Comparison of ENCODE assay signal across 8 mouse cellular contexts in genomic region chr11:75912944-75913657, GRCm38 (mm10). TPM values are rescaled to one million over a fixed set of nuclear protein-coding genes. Genes with fewer than 3 reads are reported as not detected.
DNase-seq lines count a peak whose midpoint lies in the region; ATAC-seq and TF ChIP-seq lines count a peak whose summit lies in the region.

No protein-coding gene starts in this region.

- TF ChIP-seq POLR2A in liver, adult 2 months (IDR thresholded peaks at IDR 0.05; ENCODE audit: extremely low read depth, insufficient read depth, low read length): no peak

- no peak overlapping the region for H3K4me2 ChIP-seq in liver, embryonic 12.5 days
- H3K4me2 ChIP-seq in liver, embryonic 14.5 days (ENCODE audit: low read depth): no peak overlapping the region

- WGBS in liver, adult 2 months: 52% methylated on average over 10 of the region's 10 CpGs
- WGBS in liver, embryonic 12.5 days (ENCODE audit: insufficient replicate concordance): 38% methylated on average over 10 of the region's 10 CpGs
- WGBS in embryonic facial prominence, embryonic 10.5 days: 56% methylated on average over 10 of the region's 10 CpGs
- 39% methylated on average over 10 of the region's 10 CpGs for WGBS in liver, embryonic 14.5 days (ENCODE audit: insufficient replicate concordance)

- TF ChIP-seq CTCF in liver, adult 2 months (IDR thresholded peaks at IDR 0.05; ENCODE audit: low read depth, low read length): peak; percentile 93
- peak; percentile 94 for TF ChIP-seq CTCF in liver, embryonic 14.5 days (IDR thresholded peaks at IDR 0.05; ENCODE audit: low read depth)

- no peaks in the 10 kb centered on the region for H3K36me3 ChIP-seq in liver, adult 2 months (ENCODE audit: control insufficient read depth, insufficient read depth, low read length)
- H3K36me3 ChIP-seq in liver, embryonic 12.5 days: no peaks in the 10 kb centered on the region
- H3K36me3 ChIP-seq in embryonic facial prominence, embryonic 10.5 days (replicated peaks): no peaks in the 10 kb centered on the region
- H3K36me3 ChIP-seq in liver, embryonic 14.5 days (replicated peaks; ENCODE audit: control insufficient read depth, insufficient read depth, low read depth): no peaks in the 10 kb centered on the region

- H3K27ac ChIP-seq in liver, adult 2 months (replicated peaks; ENCODE audit: insufficient read depth, low read depth, low read length): no peak overlapping the region
- H3K27ac ChIP-seq in liver, embryonic 12.5 days: no peak overlapping the region
- no peak overlapping the region for H3K27ac ChIP-seq in embryonic facial prominence, embryonic 10.5 days (replicated peaks)
- no peak overlapping the region for H3K27ac ChIP-seq in liver, embryonic 14.5 days

- H3K27me3 ChIP-seq in liver, adult 2 months (ENCODE audit: control insufficient read depth, insufficient read depth, low read length): no peaks in the 10 kb centered on the region
- peaks cover 13% of the 10 kb centered on the region; the same call in 1 of the 2 replicates for H3K27me3 ChIP-seq in liver, embryonic 12.5 days (replicated peaks)
- no peaks in the 10 kb centered on the region for H3K27me3 ChIP-seq in embryonic facial prominence, embryonic 10.5 days (replicated peaks; ENCODE audit: low read depth, poor library complexity, severe bottlenecking)
- H3K27me3 ChIP-seq in liver, embryonic 14.5 days (ENCODE audit: control insufficient read depth, insufficient read depth, low read length): no peaks in the 10 kb centered on the region

- no peaks in the 10 kb centered on the region for H3K79me2 ChIP-seq in liver, adult 2 months (ENCODE audit: control insufficient read depth, insufficient read depth, low read length)

- H3K9me3 ChIP-seq in liver, embryonic 12.5 days (replicated peaks): 0 out of 2 replicates have a peak, but pooled peaks cover 4% of the 10 kb centered on the region
- H3K9me3 ChIP-seq in embryonic facial prominence, embryonic 10.5 days: peaks cover 9% of the 10 kb centered on the region; the same call in 1 of the 2 replicates
- H3K9me3 ChIP-seq in liver, embryonic 14.5 days (ENCODE audit: control insufficient read depth, low read length): no peaks in the 10 kb centered on the region

- DNase-seq in liver, adult 2 months (ENCODE audit: extremely low read depth, low read depth, low spot score): peak; percentile 25
- peak; percentile 77 to 91 for DNase-seq in adrenal gland, adult (ENCODE audit: inconsistent age in 2 of 2, low spot score in 1 of 2)
- peak; percentile 82 for DNase-seq in embryonic facial prominence, embryonic 10.5 days (ENCODE audit: low spot score)
- peak in 1 of 3 experiments; percentile 20 for DNase-seq in liver, embryonic 14.5 days (ENCODE audit: low read depth in 3 of 3, low spot score in 3 of 3)
- DNase-seq in retina, postnatal 7 days (ENCODE audit: low read depth, low spot score): peak; percentile 49
- no peak for DNase-seq in frontal cortex, postnatal 14 days (ENCODE audit: low spot score in 2 of 2)

- TF ChIP-seq EP300 in liver, embryonic 14.5 days (IDR thresholded peaks at IDR 0.05; ENCODE audit: low read depth): no peak

- ATAC-seq in liver, embryonic 12.5 days: no peak
- ATAC-seq in hematopoietic stem cell, adult 5-6 weeks (replicated peaks in 1 of 2; ENCODE audit: insufficient read depth in 1 of 2, low FRiP score in 2 of 2, low TSS enrichment in 1 of 2, low read depth in 1 of 2, poor library complexity in 2 of 2, severe bottlenecking in 2 of 2): peak; percentile 24 to 60; a peak in 1 of 4 replicates
- no peak for ATAC-seq in liver, embryonic 14.5 days (ENCODE audit: insufficient read depth)

- no peaks in the 10 kb centered on the region for H3K4me1 ChIP-seq in liver, adult 2 months (ENCODE audit: control insufficient read depth, insufficient read depth, low read length)
- no peaks in the 10 kb centered on the region for H3K4me1 ChIP-seq in liver, embryonic 12.5 days
- peaks cover 11% of the 10 kb centered on the region; the same call in 1 of the 2 replicates for H3K4me1 ChIP-seq in embryonic facial prominence, embryonic 10.5 days
- H3K4me1 ChIP-seq in liver, embryonic 14.5 days (replicated peaks; ENCODE audit: control insufficient read depth in 2 of 2, insufficient read depth in 2 of 2, low read length in 1 of 2): no peaks in the 10 kb centered on the region

- no peak overlapping the region for H3K4me3 ChIP-seq in liver, adult 2 months (ENCODE audit: insufficient read depth, low read depth, low read length)
- H3K4me3 ChIP-seq in liver, embryonic 12.5 days: no peak overlapping the region
- H3K4me3 ChIP-seq in embryonic facial prominence, embryonic 10.5 days: no peak overlapping the region
- no peak overlapping the region for H3K4me3 ChIP-seq in liver, embryonic 14.5 days (ENCODE audit: insufficient read depth in 1 of 2, low read depth in 2 of 2, low read length in 2 of 2)

- no peak overlapping the region for H3K9ac ChIP-seq in liver, adult 2 months (ENCODE audit: low read depth, low read length)
- no peak overlapping the region for H3K9ac ChIP-seq in liver, embryonic 12.5 days
- H3K9ac ChIP-seq in liver, embryonic 14.5 days (replicated peaks): no peak overlapping the region

RNA-seq across cellular contexts. Expression of gene Rph3al, which starts 25.1 kb away (rescaled TPM):
- total RNA-seq in liver, adult 2 months (2014; rRNA removed): 1.3 and 1.7 TPM in 2 replicates
- polyA plus RNA-seq in liver, adult 2 months (2012; rRNA removed): 1.9 and 2.4 TPM in 2 replicates
- polyA plus RNA-seq in liver, embryonic 12.5 days (2016; fragmentation: Nextera tagmentation; extraction: Ambion mirVana): 0.57 and 0.68 TPM in 2 replicates
- polyA plus RNA-seq in embryonic facial prominence, embryonic 10.5 days (2016; fragmentation: Nextera tagmentation; extraction: Ambion mirVana): 2.2 and 3.5 TPM in 2 replicates
- 2.6 and 4.4 TPM in 2 replicates for total RNA-seq in hematopoietic stem cell, adult 5-6 weeks (2017)
- polyA plus RNA-seq in liver, embryonic 14.5 days (2012; rRNA removed): 0.15 and 0.29 TPM in 2 replicates
- 0.25 and 0.27 TPM in 2 replicates for polyA plus RNA-seq in liver, embryonic 14.5 days (2014; fragmentation: Nextera tagmentation; extraction: Ambion mirVana)

Comparison
In these comparisons a context has a peak if more than half of its experiments do, and no peak if none do; other contexts are left out.
1. DNase-seq: peak in liver, adult 2 months (single experiment), adrenal gland, adult (2 of 2), embryonic facial prominence, embryonic 10.5 days (single experiment) and retina, postnatal 7 days (single experiment); none in frontal cortex, postnatal 14 days (0 of 2).
2. ATAC-seq: peak in hematopoietic stem cell, adult 5-6 weeks (2 of 2); none in liver, embryonic 12.5 days (single experiment) and liver, embryonic 14.5 days (single experiment).